Mouse (Mus musculus): ENCODE results near the gene Nosip. TPM values are rescaled to one million over a fixed set of nuclear protein-coding genes. Genes with fewer than 3 reads are reported as not detected.
A peak's percentile ranks its signal among the peaks of the same experiment; 100 is the strongest.

The Nosip gene
- polyA plus RNA-seq, 2 experiments = 23.1 to 26.4 TPM

GRCm38 (mm10) chr7:45030857-45031256, 31.4 kb upstream of the Nosip start:
- no peak overlapping the region for H3K9ac ChIP-seq (replicated peaks)
- no peak for DNase-seq (ENCODE audit: low read depth in 3 of 3, low spot score in 3 of 3)
- H3K27ac ChIP-seq = no peak overlapping the region
- no peaks in the 10 kb centered on the region for H3K9me3 ChIP-seq (ENCODE audit: control insufficient read depth, low read length)
- no peak for ATAC-seq (ENCODE audit: insufficient read depth)
- WGBS (ENCODE audit: insufficient replicate concordance) = 83% methylated on average over 8 of the region's 8 CpGs
- H3K36me3 ChIP-seq (replicated peaks; ENCODE audit: control insufficient read depth, insufficient read depth, low read depth) = peaks cover 23% of the 10 kb centered on the region
- H3K4me2 ChIP-seq (ENCODE audit: low read depth) = no peak overlapping the region
- TF ChIP-seq CTCF (IDR thresholded peaks at IDR 0.05; ENCODE audit: low read depth) (no peak), EP300 (IDR thresholded peaks at IDR 0.05; ENCODE audit: low read depth) (no peak)
- H3K27me3 ChIP-seq (ENCODE audit: control insufficient read depth, insufficient read depth, low read length) = no peaks in the 10 kb centered on the region
- no peak overlapping the region for H3K4me3 ChIP-seq (ENCODE audit: insufficient read depth in 1 of 2, low read depth in 2 of 2, low read length in 2 of 2)
- H3K4me1 ChIP-seq (replicated peaks; ENCODE audit: control insufficient read depth in 2 of 2, insufficient read depth in 2 of 2, low read length in 1 of 2) = no peaks in the 10 kb centered on the region

GRCm38 (mm10) chr7:45033722-45034359, 28.4 kb upstream of the Nosip start:
- H3K27me3 ChIP-seq (ENCODE audit: control insufficient read depth, insufficient read depth, low read length) = no peaks in the 10 kb centered on the region
- TF ChIP-seq CTCF (IDR thresholded peaks at IDR 0.05; ENCODE audit: low read depth) = no peak
- TF ChIP-seq EP300 (IDR thresholded peaks at IDR 0.05; ENCODE audit: low read depth) = no peak
- H3K36me3 ChIP-seq (replicated peaks; ENCODE audit: control insufficient read depth, insufficient read depth, low read depth) = peaks cover 15% of the 10 kb centered on the region
- no peaks in the 10 kb centered on the region for H3K9me3 ChIP-seq (ENCODE audit: control insufficient read depth, low read length)
- no peak overlapping the region for H3K27ac ChIP-seq
- no peak overlapping the region for H3K9ac ChIP-seq (replicated peaks)
- no peak overlapping the region for H3K4me2 ChIP-seq (ENCODE audit: low read depth)
- 82% methylated on average over 19 of the region's 19 CpGs for WGBS (ENCODE audit: insufficient replicate concordance)
- DNase-seq (ENCODE audit: low read depth in 3 of 3, low spot score in 3 of 3) = no peak
- no peak overlapping the region for H3K4me3 ChIP-seq (ENCODE audit: insufficient read depth in 1 of 2, low read depth in 2 of 2, low read length in 2 of 2)
- H3K4me1 ChIP-seq (replicated peaks; ENCODE audit: control insufficient read depth in 2 of 2, insufficient read depth in 2 of 2, low read length in 1 of 2) = no peaks in the 10 kb centered on the region
- no peak for ATAC-seq (ENCODE audit: insufficient read depth)

GRCm38 (mm10) chr7:45035631-45036030, 26.6 kb upstream of the Nosip start:
- 76% methylated on average over 3 of the region's 3 CpGs for WGBS (ENCODE audit: insufficient replicate concordance)
- no peak for DNase-seq (ENCODE audit: low read depth in 3 of 3, low spot score in 3 of 3)
- ATAC-seq (ENCODE audit: insufficient read depth) = no peak
- H3K36me3 ChIP-seq (replicated peaks; ENCODE audit: control insufficient read depth, insufficient read depth, low read depth) = peaks cover 15% of the 10 kb centered on the region
- no peak overlapping the region for H3K27ac ChIP-seq
- H3K27me3 ChIP-seq (ENCODE audit: control insufficient read depth, insufficient read depth, low read length) = no peaks in the 10 kb centered on the region
- H3K4me1 ChIP-seq (replicated peaks; ENCODE audit: control insufficient read depth in 2 of 2, insufficient read depth in 2 of 2, low read length in 1 of 2) = no peaks in the 10 kb centered on the region
- H3K9ac ChIP-seq (replicated peaks) = no peak overlapping the region
- H3K4me2 ChIP-seq (ENCODE audit: low read depth) = no peak overlapping the region
- no peak overlapping the region for H3K4me3 ChIP-seq (ENCODE audit: insufficient read depth in 1 of 2, low read depth in 2 of 2, low read length in 2 of 2)
- TF ChIP-seq EP300 (IDR thresholded peaks at IDR 0.05; ENCODE audit: low read depth) = no peak
- TF ChIP-seq CTCF (IDR thresholded peaks at IDR 0.05; ENCODE audit: low read depth) = no peak
- H3K9me3 ChIP-seq (ENCODE audit: control insufficient read depth, low read length) = no peaks in the 10 kb centered on the region

- Histone ChIP-seq H3K4me1 (replicated peaks; ENCODE audit: control insufficient read depth in 2 of 2, insufficient read depth in 2 of 2, low read length in 1 of 2) (no peaks in the 10 kb centered on the region), H3K27ac (no peak overlapping the region), H3K27me3 (ENCODE audit: control insufficient read depth, insufficient read depth, low read length) (no peaks in the 10 kb centered on the region), H3K9me3 (ENCODE audit: control insufficient read depth, low read length) (no peaks in the 10 kb centered on the region), H3K4me2 (ENCODE audit: low read depth) (no peak overlapping the region), H3K9ac (replicated peaks) (no peak overlapping the region), H3K4me3 (ENCODE audit: insufficient read depth in 1 of 2, low read depth in 2 of 2, low read length in 2 of 2) (no peak overlapping the region), H3K36me3 (replicated peaks; ENCODE audit: control insufficient read depth, insufficient read depth, low read depth) (peaks cover 18% of the 10 kb centered on the region)
- DNase-seq (ENCODE audit: low read depth in 3 of 3, low spot score in 3 of 3) = no peak
- 76% methylated on average over 11 of the region's 11 CpGs for WGBS (ENCODE audit: insufficient replicate concordance)
- ATAC-seq (ENCODE audit: insufficient read depth) = no peak
- TF ChIP-seq CTCF (IDR thresholded peaks at IDR 0.05; ENCODE audit: low read depth) = peak; percentile 22; the same call in 1 of the 2 replicates
- no peak for TF ChIP-seq EP300 (IDR thresholded peaks at IDR 0.05; ENCODE audit: low read depth)
Measured at GRCm38 (mm10) chr7:45036702-45037101, 25.5 kb upstream of the Nosip start.

GRCm38 (mm10) chr7:45037720-45038361, 24.4 kb upstream of the Nosip start:
- H3K4me1 ChIP-seq (replicated peaks; ENCODE audit: control insufficient read depth in 2 of 2, insufficient read depth in 2 of 2, low read length in 1 of 2) = no peaks in the 10 kb centered on the region
- DNase-seq (ENCODE audit: low read depth in 3 of 3, low spot score in 3 of 3) (peak in 1 of 3 experiments; percentile 40), ATAC-seq (ENCODE audit: insufficient read depth) (peak; percentile 55; the same call in 1 of the 2 replicates)
- H3K36me3 ChIP-seq (replicated peaks; ENCODE audit: control insufficient read depth, insufficient read depth, low read depth) = peaks cover 27% of the 10 kb centered on the region
- no peaks in the 10 kb centered on the region for H3K27me3 ChIP-seq (ENCODE audit: control insufficient read depth, insufficient read depth, low read length)
- no peak overlapping the region for H3K4me2 ChIP-seq (ENCODE audit: low read depth)
- H3K4me3 ChIP-seq (ENCODE audit: insufficient read depth in 1 of 2, low read depth in 2 of 2, low read length in 2 of 2) = no peak overlapping the region
- no peak overlapping the region for H3K27ac ChIP-seq
- no peak overlapping the region for H3K9ac ChIP-seq (replicated peaks)
- TF ChIP-seq EP300 (IDR thresholded peaks at IDR 0.05; ENCODE audit: low read depth) = no peak
- TF ChIP-seq CTCF (IDR thresholded peaks at IDR 0.05; ENCODE audit: low read depth) = peak; percentile 95
- WGBS (ENCODE audit: insufficient replicate concordance) = 46% methylated on average over 7 of the region's 7 CpGs
- H3K9me3 ChIP-seq (ENCODE audit: control insufficient read depth, low read length) = no peaks in the 10 kb centered on the region

Measured in liver, embryonic 14.5 days (tissue).